Mouse (Mus musculus) granulocyte monocyte progenitor cell, adult 5-6 weeks (primary cell): ENCODE results near the gene 4931428L18Rik. TPM values are rescaled to one million over a fixed set of nuclear protein-coding genes. Genes with fewer than 3 reads are reported as not detected.

ENCODE experiments used
- ATAC-seq: replicated peaks from 2 replicates; pipeline ENCODE4 v1.8.0; 2016; ENCODE audit warnings: mild to moderate bottlenecking, moderate TSS enrichment, inconsistent platforms; ENCODE audit not compliant: poor library complexity, severe bottlenecking
- total RNA-seq, 2 experiments: library from RNA; stranded (forward) in 1 of 2; stranded (reverse) in 1 of 2; fragments of 200-712, 200-1000 nt in 1 of 2; fragments of >200 nt in 1 of 2; fragmentation: Nextera tagmentation in 1 of 2; gene quantifications; 2 replicates each; pipeline ENCODE4 v1.2.3; 2014 to 2017

Gene 4931428L18Rik
- total RNA-seq (2014; fragmentation: Nextera tagmentation) = not detected in 2 replicates
- not detected in 2 replicates for total RNA-seq (2017)

DNA sequence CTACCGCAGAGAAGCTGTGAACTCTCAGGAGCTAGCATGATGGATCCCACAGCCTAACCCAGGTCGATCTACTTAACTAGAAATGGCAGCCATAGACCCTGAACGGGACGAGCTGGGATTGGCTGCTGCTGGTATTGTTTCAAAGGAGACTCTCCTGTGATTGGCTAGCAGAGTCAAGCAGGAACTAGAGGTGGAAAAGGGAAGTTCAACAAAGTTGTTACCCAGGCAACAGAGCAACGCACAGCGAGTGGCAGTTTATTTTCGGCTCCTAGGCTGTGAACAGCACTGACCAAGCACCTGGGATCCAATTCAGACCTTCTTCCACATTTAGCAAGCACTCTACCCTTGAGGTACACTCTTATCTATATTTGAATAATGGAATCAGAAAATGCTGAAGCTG, at the start of gene 4931428L18Rik, which contains the start of gene Pih1d3:
Gene 4931428L18Rik, minus strand, starts transcription at position 121 of the 400 bp plus-strand sequence.
Gene Pih1d3, plus strand, starts transcription at position 275 of the 400 bp plus-strand sequence.
- ATAC-seq = peak; percentile 25; the same call in 1 of the 2 replicates

DNA sequence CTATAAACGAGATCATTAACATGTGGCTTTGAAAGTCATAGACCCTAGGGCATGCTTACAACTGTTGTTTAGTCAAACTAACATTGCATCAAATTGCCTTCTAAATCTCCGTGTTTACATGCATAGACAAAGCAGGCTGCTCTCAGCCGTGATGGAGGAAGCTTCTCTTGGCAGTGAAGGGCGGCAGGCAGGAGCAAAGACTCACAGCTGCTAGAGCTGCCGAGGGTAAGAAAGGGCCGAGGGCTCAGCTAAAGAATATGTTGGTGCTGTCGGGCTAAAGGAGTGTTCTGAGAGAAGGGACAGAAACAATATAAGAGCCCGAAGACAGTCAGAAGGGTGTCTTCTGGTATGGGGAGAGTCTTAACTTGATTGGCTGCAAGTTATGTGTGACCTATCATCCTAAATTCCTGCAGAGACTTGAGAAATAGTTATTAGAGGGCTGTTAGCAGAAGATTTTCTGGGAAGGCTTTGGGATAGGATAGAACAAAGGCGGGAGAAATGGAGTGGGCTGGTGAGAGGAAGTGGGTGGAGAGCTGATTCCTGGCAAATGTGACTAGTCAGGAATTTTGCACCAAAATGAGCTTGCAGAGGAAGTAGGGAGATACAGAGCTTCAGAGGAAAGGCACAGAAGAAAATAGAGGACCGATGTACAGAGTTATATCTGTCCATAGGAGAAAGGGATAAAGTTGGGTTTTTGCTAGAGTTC, 37.9 kb upstream of the 4931428L18Rik start:
- no peak for ATAC-seq

GRCm38 (mm10) chr1:31233319-31234036, 11.0 kb upstream of the 4931428L18Rik start:
- no peak for ATAC-seq

DNA sequence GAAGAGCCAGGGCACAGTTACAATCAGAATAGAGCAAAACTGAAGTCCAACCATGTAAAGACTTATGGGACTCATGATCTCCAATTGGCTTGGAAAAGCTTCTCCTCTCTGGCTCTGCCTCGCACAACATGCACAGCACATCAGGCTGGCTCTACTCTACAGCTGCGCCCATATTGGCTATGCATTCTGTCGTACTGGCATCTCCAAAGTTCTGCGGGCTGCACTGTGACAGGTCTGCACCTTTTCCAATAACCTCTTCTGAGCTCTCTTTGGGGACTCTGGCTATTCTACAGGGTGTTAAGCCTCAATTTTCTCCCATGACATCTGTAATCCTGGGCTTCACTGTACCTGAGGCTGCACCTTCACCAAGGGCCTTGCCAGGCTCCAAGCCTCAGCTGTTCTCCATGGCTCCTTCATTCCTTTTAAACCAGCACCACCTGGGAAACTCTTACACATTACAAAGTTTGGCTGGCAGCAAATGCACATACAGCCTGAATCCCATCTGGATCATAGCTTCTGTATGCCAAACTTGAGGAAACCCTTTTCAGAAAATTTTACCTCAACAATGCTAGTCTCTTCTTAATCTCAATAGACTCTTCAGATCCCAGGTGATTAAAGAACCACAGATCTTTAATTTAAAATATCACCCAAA, 1.8 kb downstream of the 4931428L18Rik start:
- no peak for ATAC-seq

DNA sequence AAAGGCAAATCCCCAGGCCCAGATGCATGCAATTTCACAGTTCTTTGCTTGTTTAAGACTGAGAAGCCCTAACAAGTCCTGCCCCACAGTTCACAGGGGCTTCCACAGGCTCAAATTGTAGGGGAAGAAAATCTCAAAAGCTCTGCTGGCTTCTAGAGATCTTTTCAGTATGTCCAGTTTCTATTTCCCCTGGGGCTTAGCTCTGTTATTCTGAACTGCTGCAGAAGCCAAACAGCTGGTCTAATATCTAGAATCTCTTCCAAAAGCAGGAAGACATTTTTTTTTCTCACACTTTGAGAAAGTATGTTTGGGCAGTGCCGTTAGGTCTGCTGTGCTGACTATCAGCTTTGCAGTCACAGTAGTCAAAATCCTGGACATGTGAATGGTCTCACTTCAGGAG, 7.7 kb downstream of the 4931428L18Rik start:
- ATAC-seq = no peak

DNA sequence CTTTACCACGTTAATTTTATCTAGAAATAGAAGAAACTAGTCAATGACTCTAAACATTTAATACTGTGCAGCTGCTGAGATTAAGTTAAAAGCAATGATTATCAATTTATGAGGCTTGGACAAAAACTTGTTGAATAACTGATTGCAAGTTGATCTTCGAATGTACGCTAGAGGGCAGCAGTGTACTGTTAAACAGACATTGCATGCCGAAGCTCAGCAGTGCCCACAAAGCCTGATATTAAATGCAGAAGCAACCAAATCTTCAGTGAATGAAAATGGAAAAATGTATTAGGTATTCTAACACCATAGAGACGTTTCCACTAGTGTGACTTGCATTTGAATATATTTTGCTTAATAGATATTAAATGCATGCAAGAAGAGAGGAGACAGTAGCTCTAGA, 12.3 kb downstream of the 4931428L18Rik start:
- ATAC-seq = peak; percentile 78

GRCm38 (mm10) chr1:31205770-31206169, 16.7 kb downstream of the 4931428L18Rik start:
- no peak for ATAC-seq

DNA sequence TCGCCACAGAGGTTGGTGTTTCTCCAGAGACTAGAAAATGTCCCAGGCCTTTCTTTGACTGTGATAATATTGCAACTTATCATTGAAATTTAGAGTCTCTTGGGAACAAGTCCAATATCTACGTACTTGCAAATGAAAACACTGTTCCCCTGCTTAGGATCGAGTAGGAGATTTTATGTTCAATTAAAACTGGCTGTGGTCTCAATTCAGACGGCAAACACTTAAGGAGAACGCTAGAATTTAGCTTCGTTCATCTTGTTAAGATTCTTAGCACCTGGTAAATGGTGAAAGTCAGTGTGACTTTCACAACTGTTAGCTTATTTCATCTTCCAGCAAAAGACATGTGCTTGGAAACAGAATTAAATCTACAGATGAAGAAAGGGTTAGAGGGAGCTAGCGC, 17.1 kb downstream of the 4931428L18Rik start:
- no peak for ATAC-seq

DNA sequence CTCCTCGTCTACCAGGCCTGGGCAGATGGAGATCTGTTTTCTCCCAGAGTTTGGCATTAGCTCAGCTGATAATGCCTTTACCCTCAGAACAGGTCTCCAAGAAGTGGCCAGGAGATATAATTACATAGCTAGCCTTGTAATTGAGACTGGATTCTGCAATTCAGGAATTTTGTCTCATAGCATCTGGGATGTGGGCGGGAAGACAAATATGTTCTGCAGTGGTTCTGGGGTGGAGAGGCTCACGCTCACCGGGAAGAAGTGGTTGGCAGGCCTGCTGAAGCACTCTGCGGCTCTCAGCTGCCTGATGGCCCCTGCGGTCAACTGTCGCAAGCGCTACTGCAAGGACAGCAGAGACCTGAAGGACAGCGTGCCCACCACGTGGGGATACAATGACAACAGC, 18.7 kb downstream of the 4931428L18Rik start:
- ATAC-seq = no peak

DNA sequence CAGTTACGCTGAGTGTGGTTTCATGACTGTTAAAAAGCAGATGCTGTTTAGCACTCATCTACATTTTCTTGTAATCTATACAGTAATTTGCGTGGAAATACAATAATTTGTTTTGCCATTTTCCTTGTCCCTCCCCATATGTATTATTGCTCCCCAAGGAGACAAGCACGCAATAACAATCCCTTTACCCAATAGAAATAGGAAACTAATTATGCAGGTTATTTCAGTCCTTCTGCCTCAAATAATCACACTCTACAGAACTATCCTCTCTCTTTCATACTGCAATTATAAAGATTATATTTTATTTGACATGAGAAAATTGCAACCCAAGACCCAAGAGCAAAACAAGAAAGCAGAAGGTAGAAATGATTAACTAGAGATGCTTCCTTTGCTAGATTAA, 25.5 kb downstream of the 4931428L18Rik start:
- ATAC-seq = no peak

- ATAC-seq = no peak
Measured at GRCm38 (mm10) chr1:31195633-31196032, 26.9 kb downstream of the 4931428L18Rik start.

GRCm38 (mm10) chr1:31190237-31190866, 32.1 kb downstream of the 4931428L18Rik start:
- no peak for ATAC-seq

GRCm38 (mm10) chr1:31178264-31178663, 44.2 kb downstream of the 4931428L18Rik start:
- no peak for ATAC-seq

DNA sequence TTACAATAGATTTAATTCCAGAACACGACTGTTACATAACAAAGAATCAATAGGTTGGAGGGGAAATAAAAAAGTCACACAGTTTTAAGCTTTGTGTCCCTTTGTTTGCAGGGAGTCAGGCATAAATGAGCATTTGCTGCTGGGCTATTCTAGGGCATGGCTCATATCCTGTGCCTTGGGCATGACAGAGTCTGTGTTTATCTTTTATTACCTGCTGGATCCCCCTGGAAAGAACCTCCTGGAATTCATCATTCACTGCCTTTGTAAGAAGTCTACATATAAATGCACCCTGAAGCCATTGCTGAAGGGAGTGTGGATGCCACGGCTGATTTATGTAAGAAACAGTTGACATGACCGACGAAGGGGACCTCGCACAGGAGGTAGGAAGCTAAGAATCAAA, 46.4 kb downstream of the 4931428L18Rik start, which contains the start of gene Lgsn:
Gene Lgsn, plus strand, starts transcription at position 301 of the 400 bp plus-strand sequence.
- no peak for ATAC-seq

GRCm38 (mm10) chr1:31175401-31175800, 47.1 kb downstream of the 4931428L18Rik start:
- ATAC-seq = no peak

GRCm38 (mm10) chr1:31165326-31166121, 57.0 kb downstream of the 4931428L18Rik start:
- no peak for ATAC-seq

DNA sequence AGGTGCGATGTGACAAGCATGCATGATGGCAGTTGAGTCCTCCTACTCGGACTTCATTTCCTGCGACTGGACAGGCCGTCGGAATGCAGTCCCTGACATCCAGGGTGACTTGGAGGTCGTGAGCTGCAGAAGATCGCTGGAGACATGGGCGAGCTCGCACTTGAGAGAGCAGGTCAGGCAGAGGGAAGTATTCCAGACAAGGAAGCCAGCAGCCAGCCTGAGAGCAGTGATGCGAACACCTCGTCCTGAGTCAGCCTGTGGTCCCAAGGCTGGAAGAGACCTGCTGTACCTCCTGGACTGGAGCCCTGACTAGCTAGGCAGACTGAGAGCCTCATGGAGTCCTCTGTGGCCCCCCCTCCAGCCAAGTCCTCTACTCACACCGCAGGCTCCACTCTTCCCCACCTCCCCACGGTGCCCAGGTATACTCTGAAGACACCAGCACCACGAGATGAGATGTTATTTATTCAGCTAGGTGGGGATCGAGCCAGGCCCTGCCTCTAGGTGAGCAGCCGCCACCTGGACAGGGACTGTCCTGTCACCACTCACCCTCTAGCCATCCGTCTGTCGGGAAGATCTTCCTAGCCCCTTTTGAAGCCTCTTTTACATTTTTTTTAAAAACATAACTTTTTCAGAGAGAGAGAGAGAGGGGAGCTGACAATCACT, 57.8 kb downstream of the 4931428L18Rik start:
- ATAC-seq = no peak

- ATAC-seq = no peak
Measured at GRCm38 (mm10) chr1:31156884-31157283, 65.6 kb downstream of the 4931428L18Rik start.

- ATAC-seq = no peak
Measured at GRCm38 (mm10) chr1:31156185-31156584, 66.3 kb downstream of the 4931428L18Rik start.
